Mouse (Mus musculus): Measurements from ENCODE around the gene Gm28038. TPM values are rescaled to one million over a fixed set of nuclear protein-coding genes. Genes with fewer than 3 reads are reported as not detected.

The Gm28038 gene
- total RNA-seq (2021) = not detected in 2 replicates
- long read RNA-seq, experiment 1 = 0 reads
- long read RNA-seq, experiment 2 = 0 reads

DNA sequence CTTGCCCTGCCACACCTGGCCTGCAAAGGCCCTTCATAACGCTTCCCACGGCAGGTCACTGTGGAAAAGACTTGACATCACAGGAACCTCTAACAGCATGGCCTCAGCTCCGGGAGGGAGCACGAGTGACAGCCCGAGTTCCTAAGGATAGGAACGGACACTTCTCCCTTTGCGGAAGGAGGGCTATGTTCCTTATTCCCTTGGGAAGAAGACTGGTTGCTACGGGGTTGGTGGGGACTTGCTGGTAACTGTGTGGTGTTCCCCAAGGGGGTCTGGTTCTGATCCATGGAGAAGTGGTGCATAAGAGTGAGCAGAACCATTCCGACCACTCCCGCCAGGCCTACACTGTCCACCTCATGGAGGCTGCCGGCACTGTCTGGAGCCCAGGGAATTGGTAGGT is at the start of gene Gm28038:
Gene Gm28038 (plus strand): TSS at position 301 of the 400 bp plus-strand sequence.
- DNase-seq = no peak

- DNase-seq = peak; percentile 2
Measured at GRCm38 (mm10) chr2:30235593-30235992, 45.2 kb upstream of the Gm28038 start.

GRCm38 (mm10) chr2:30236426-30237198 is 44.2 kb upstream of the Gm28038 start:
- peak; percentile 29 for DNase-seq

DNA sequence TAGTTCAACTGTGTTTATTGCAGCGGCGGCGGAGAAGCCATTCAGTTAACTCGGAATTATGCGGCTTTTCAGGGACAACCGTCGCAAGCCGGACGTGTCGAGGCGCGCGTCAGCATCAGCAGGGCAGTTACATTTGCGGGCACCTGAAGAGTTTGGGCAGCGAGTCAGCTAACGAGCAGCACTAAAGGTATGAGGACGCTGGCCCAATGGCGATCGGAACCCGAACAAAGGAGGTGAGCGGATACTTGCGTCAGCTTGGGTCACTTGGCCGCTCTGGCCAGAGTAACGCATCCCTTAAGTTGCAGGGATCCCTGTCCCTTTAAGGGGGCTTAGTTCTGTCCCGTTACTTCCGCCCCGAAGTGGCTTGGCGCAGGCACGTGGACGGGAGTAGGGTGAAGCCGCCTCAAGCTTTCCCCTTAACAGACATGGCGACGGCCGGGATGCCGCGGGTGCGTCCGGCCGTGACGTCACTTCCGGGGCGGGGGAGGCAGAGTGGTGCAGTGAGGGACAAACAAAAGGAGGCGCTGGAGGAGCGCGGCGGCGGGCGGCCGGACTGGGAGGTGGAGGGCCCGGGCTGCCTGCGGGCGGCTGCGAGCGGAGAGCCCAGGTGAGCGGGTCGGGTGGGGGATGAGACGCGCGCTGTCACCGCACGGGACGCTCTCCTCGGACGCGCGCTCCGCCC is 43.5 kb upstream of the Gm28038 start, which contains the start of gene Lrrc8a:
Gene Lrrc8a (plus strand): TSS at position 517 of the 682 bp plus-strand sequence.
- DNase-seq = peak; percentile 100

GRCm38 (mm10) chr2:30237881-30238280 is 43.0 kb upstream of the Gm28038 start:
- DNase-seq = peak; percentile 88

DNA sequence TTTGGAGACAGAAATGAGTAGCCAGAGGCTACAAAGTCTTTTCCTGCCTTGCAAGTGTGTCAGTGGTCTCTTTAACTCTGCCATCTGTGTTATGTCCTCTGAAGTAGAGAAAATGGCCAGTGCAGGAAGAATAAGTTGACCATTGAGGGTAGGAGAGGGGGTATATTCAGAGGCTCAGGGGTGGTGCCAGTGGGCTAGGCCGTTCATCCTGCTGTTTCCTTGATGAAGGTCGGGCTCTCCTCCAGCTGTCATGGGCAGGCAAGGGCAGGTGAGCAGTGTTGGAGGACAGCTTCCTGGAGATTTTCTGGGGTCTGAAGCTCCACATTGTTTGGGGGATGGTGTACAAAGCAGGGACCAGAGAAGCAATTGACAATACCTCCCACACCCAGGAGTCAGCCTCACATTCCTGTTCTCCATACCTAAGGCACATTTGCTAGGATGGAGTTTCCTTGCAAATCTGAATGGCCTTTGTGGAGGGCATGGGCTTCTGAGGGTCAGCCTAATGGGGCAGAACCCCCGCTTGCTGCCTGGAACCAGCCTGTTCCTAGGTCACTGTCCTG is 41.9 kb upstream of the Gm28038 start:
- DNase-seq = peak; percentile 6

- DNase-seq = peak; percentile 52
Measured at GRCm38 (mm10) chr2:30239777-30240176, 41.1 kb upstream of the Gm28038 start.

GRCm38 (mm10) chr2:30240267-30240666 is 40.6 kb upstream of the Gm28038 start, which contains the start of gene Gm28035:
Gene Gm28035 (plus strand): TSS chr2:30240567.
- no peak for DNase-seq

DNA sequence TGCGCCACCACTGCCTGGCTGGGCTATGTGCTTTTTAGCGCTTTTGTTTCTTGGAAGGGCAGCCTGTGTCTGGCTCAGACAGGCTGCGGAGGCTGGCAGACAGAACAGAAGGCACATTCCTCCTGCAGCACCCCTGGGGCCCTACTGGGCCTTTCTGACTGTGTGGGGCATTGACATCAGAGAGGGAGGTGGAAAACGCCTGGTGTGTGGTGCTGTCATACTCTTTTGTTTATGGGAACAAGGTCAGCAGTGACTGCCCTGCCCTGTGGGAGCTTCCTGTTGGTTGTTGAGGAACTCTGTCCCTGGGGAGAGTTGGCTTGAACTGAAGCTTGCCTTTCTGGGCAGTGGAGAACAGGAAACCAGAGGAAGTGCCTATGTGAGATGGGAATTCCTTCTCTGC is 38.3 kb upstream of the Gm28038 start:
- DNase-seq = peak; percentile 86

GRCm38 (mm10) chr2:30243391-30243790 is 37.5 kb upstream of the Gm28038 start:
- DNase-seq = no peak

- no peak for DNase-seq
Measured at GRCm38 (mm10) chr2:30244595-30245178, 36.2 kb upstream of the Gm28038 start.

DNA sequence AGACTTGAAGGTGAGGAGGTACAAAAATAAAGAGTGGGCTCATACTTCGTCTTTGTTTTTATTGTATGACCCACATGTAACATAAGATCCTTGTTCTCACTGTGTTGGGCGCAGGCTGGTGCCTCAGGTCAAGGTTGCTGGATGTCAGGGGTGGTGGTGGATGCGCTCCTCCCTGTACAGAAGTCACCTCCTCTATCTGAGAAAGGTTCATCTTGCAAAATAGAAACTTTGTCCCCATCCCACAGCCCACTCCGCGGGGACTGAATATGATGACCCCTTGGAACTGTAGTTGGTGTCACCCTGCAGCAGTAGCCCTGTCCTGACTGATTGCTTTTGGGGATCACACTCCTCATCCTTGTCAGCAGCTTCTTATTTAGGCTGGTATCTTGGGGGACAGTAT is 33.8 kb upstream of the Gm28038 start:
- no peak for DNase-seq

DNA sequence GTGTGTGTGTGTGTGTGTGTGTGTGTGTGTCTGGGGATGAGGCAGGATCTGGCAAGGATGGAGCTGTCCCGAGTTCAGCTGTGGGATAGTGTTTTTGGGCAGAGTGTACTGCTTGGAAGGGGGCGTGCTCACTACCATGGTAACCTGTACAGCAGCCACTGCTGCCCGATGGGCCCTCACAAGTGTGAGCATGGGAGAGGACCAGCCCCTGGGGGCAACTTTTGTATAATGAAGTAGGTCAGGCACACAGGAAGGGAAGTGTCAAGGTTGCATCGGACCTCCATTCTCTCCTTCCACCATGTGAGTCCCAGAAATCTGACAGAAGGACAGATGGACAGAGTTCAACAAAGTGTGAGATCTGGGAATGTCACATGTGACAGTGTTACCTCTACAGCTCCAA is 33.2 kb upstream of the Gm28038 start:
- DNase-seq = no peak

DNA sequence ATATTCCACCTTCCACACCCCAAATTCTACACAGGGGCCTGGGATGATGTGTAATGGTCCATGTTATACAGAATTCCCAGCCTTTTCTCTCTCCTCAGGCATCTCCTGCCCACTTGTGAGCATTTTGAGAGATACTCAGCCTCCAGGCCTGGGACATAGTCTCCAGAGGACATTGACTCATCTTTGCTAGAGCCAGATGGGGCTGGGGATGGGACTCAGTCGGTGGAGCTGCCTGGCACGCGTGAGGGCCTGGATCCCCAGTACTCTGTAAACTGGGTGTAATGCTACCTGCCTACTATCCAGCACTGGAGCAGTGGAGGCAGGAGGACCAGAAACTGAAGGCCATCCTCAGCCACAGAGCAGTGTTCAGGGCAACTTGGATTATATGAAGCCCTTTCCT is 31.7 kb upstream of the Gm28038 start:
- no peak for DNase-seq

GRCm38 (mm10) chr2:30250166-30251128 is 30.4 kb upstream of the Gm28038 start:
- no peak for DNase-seq

DNA sequence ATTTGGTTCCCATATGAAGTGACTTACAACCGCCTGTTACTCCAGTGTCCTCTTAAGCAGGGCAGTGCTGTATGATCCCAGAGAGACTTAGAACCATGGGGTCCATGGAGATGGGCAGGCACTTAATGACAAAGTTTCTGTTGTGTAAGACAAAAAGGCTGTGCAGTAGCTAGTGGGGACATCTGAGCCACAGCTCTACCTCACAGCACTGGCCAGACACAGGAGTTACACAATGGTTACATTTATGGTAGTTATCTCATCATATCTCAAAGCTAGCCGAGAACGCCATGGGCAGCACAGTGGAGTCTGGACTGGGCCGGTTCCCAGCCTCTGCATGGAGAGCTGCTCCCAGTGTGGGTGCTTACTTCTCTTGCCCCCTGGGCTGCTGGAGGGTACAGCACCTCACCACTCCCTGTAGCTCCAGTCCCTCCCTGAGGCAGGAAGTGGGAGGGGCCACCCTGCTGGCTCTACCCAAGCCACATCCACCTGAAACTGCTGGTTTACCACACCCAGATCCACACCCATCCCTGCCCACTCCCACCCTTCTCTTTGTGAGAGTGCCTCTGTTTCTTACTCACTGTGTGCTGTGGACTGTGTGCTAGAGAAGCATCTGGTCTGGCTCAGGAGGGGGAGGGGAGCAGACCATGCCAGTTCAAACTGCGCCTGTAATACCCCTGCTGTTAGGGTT is 29.3 kb upstream of the Gm28038 start:
- peak; percentile 71 for DNase-seq

GRCm38 (mm10) chr2:30252521-30252920 is 28.3 kb upstream of the Gm28038 start:
- DNase-seq = peak; percentile 66

DNA sequence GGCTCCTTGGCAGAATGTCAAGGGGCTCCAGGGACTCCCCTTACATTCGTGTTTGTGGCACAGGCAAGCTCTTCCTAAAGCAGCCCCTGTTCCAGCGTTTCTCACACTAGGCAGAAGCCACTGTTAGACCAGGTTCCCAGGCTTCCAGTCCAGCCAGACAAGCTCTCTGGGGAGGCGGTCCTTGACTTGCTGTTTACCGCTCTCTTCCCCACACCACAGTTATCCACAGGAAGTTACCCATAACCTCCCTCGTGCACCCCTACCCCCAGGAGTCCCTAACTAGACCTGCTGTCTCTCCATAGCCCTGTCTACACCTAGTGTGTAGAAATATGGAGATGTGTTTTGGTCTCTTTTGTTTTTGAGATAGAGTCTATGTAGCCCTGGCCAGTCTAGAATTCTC is 27.0 kb upstream of the Gm28038 start:
- no peak for DNase-seq

- no peak for DNase-seq
Measured at GRCm38 (mm10) chr2:30255631-30256395, 25.0 kb upstream of the Gm28038 start.
